Mouse (Mus musculus) cortical plate, adult 2 months (tissue): ENCODE data around the gene Hnrnpk. TPM values are rescaled to one million over a fixed set of nuclear protein-coding genes. Genes with fewer than 3 reads are reported as not detected.

Source experiments
- H3K27ac ChIP-seq: fragments of 200-500 bp; 2 replicates; pipeline ENCODE4 v1.5.1; 2012; ENCODE audit warnings: low read length, control low read depth, inconsistent platforms; ENCODE audit not compliant: insufficient read depth
- H3K4me1 ChIP-seq: fragments of 200-500 bp; 2 replicates; pipeline ENCODE4 v1.6.1; 2011; ENCODE audit warnings: low read length; ENCODE audit not compliant: control insufficient read depth, insufficient read depth
- H3K4me3 ChIP-seq: fragments of 200-500 bp; 2 replicates; pipeline ENCODE4 v1.5.1; 2011; ENCODE audit warnings: mild to moderate bottlenecking, low read length, control low read depth; ENCODE audit not compliant: insufficient read depth
- CTCF ChIP-seq: fragments of 200-500 bp; IDR thresholded peaks from 2 replicates; pipeline ENCODE4 v1.5.1; 2011; ENCODE audit warnings: mild to moderate bottlenecking, control low read depth, low read length; ENCODE audit not compliant: insufficient read depth; ENCODE audit errors: extremely low read depth
- POLR2A ChIP-seq: fragments of 200-500 bp; IDR thresholded peaks from 2 replicates; pipeline ENCODE4 v1.6.1; 2011; ENCODE audit warnings: mild to moderate bottlenecking, low read length, control low read depth; ENCODE audit not compliant: insufficient read depth; ENCODE audit errors: extremely low read depth
- polyA plus RNA-seq: library from polyadenylated mRNA; depleted of rRNA; stranded (reverse); fragments of >200 nt; gene quantifications from 2 replicates; pipeline ENCODE4 v1.2.3, GENCODE M21; 2012

Gene Hnrnpk
- polyA plus RNA-seq, 1 experiment = 341 TPM

- no peaks in the 10 kb centered on the region for H3K4me1 ChIP-seq
- no peak for TF ChIP-seq CTCF
- no peak overlapping the region for H3K4me3 ChIP-seq
- no peak overlapping the region for H3K27ac ChIP-seq
Measured at GRCm38 (mm10) chr13:58389324-58389951, 13.7 kb downstream of the Hnrnpk start.

- H3K4me3 ChIP-seq = no peak overlapping the region
- H3K4me1 ChIP-seq = no peaks in the 10 kb centered on the region
- TF ChIP-seq POLR2A (no peak), CTCF (no peak)
- H3K27ac ChIP-seq = no peak overlapping the region
Measured at GRCm38 (mm10) chr13:58388379-58388778, 14.8 kb downstream of the Hnrnpk start.

GRCm38 (mm10) chr13:58387948-58388347 is 15.2 kb downstream of the Hnrnpk start:
- Histone ChIP-seq H3K4me1 (no peaks in the 10 kb centered on the region), H3K27ac (no peak overlapping the region), H3K4me3 (no peak overlapping the region)
- TF ChIP-seq CTCF = peak; percentile 78
- TF ChIP-seq POLR2A = no peak

- Histone ChIP-seq H3K4me3 (peak overlapping the region; percentile 83; the same call in 1 of the 2 replicates), H3K27ac (no peak overlapping the region), H3K4me1 (no peaks in the 10 kb centered on the region)
- TF ChIP-seq CTCF = no peak
Measured at GRCm38 (mm10) chr13:58385547-58385920, 17.6 kb downstream of the Hnrnpk start.

GRCm38 (mm10) chr13:58384779-58385546 is 18.2 kb downstream of the Hnrnpk start, which contains the start of gene 2210016F16Rik:
2210016F16Rik (minus strand) TSS chr13:58385225.
- H3K4me3 ChIP-seq = peak within 1 kb of the TSS; percentile 83
- H3K27ac ChIP-seq = no peak within 1 kb of the TSS
- H3K4me1 ChIP-seq = no peaks in the 10 kb centered on the region
- TF ChIP-seq CTCF (no peak), POLR2A (no peak)

- no peak for TF ChIP-seq CTCF
- TF ChIP-seq POLR2A = no peak
- peak overlapping the region; percentile 83 for H3K4me3 ChIP-seq
Measured at GRCm38 (mm10) chr13:58384371-58384770, 18.8 kb downstream of the Hnrnpk start.

GRCm38 (mm10) chr13:58373153-58373470 is 30.0 kb downstream of the Hnrnpk start:
- TF ChIP-seq POLR2A (no peak), CTCF (no peak)
- no peaks in the 10 kb centered on the region for H3K4me1 ChIP-seq
- H3K27ac ChIP-seq = no peak overlapping the region
- no peak overlapping the region for H3K4me3 ChIP-seq

More at GRCm38 (mm10) chr13:58384371-58384770, 18.8 kb downstream of the Hnrnpk start:
- Histone ChIP-seq H3K27ac (no peak overlapping the region), H3K4me1 (no peaks in the 10 kb centered on the region)

GRCm38 (mm10) chr13:58372278-58373152 is 30.6 kb downstream of the Hnrnpk start:
- Histone ChIP-seq H3K4me3 (no peak overlapping the region), H3K27ac (no peak overlapping the region), H3K4me1 (no peaks in the 10 kb centered on the region)
- TF ChIP-seq POLR2A (no peak), CTCF (no peak)

GRCm38 (mm10) chr13:58368835-58369234 is 34.3 kb downstream of the Hnrnpk start:
- Histone ChIP-seq H3K4me1 (no peaks in the 10 kb centered on the region), H3K4me3 (no peak overlapping the region), H3K27ac (no peak overlapping the region)
- TF ChIP-seq POLR2A (no peak), CTCF (no peak)

GRCm38 (mm10) chr13:58367641-58368040 is 35.5 kb downstream of the Hnrnpk start:
- Histone ChIP-seq H3K27ac (no peak overlapping the region), H3K4me3 (no peak overlapping the region)
- TF ChIP-seq POLR2A (no peak), CTCF (no peak)

More at GRCm38 (mm10) chr13:58367641-58368040, 35.5 kb downstream of the Hnrnpk start:
- no peaks in the 10 kb centered on the region for H3K4me1 ChIP-seq
